Mouse (Mus musculus) hindbrain, embryonic 16.5 days (tissue): Measurements from ENCODE around the gene Zfp280c. TPM values are rescaled to one million over a fixed set of nuclear protein-coding genes. Genes with fewer than 3 reads are reported as not detected.

Experiments used
- ATAC-seq: fragments of 200-750 bp; cut with Nextera tagmentation; 2 replicates; pipeline ENCODE4 v1.8.0; 2017; ENCODE audit warnings: moderate TSS enrichment, moderate library complexity
- H3K27ac ChIP-seq: fragments of 300-500 bp; sonication (generic); 2 replicates; pipeline ENCODE4 v1.5.1; 2014; ENCODE audit warnings: low read depth, mild to moderate bottlenecking, control low read depth, low read length, moderate library complexity
- H3K27me3 ChIP-seq: fragments of 300-500 bp; sonication (generic); replicated peaks from 2 replicates; pipeline ENCODE4 v1.6.1; 2014; ENCODE audit warnings: low read length; ENCODE audit not compliant: control insufficient read depth, insufficient read depth
- H3K36me3 ChIP-seq: fragments of 300-500 bp; sonication (generic); 2 replicates; pipeline ENCODE4 v1.6.1; 2014; ENCODE audit warnings: mild to moderate bottlenecking, low read length, moderate library complexity, mixed read lengths; ENCODE audit not compliant: control insufficient read depth, insufficient read depth
- H3K4me1 ChIP-seq: fragments of 300-500 bp; sonication (generic); 2 replicates; pipeline ENCODE4 v1.6.1; 2014; ENCODE audit warnings: low read depth, low read length; ENCODE audit not compliant: control insufficient read depth, insufficient read depth
- H3K4me2 ChIP-seq: fragments of 300-500 bp; sonication (generic); 2 replicates; pipeline ENCODE4 v1.6.1; 2014; ENCODE audit warnings: mild to moderate bottlenecking, low read length, control low read depth, moderate library complexity
- H3K4me3 ChIP-seq: fragments of 300-500 bp; sonication (generic); 2 replicates; pipeline ENCODE4 v1.5.1; 2014; ENCODE audit warnings: mild to moderate bottlenecking, low read length, control low read depth, moderate library complexity
- H3K9ac ChIP-seq: fragments of 300-500 bp; sonication (generic); 2 replicates; pipeline ENCODE4 v1.6.1; 2014; ENCODE audit warnings: low read depth, mild to moderate bottlenecking, control low read depth, low read length, moderate library complexity
- H3K9me3 ChIP-seq: fragments of 300-500 bp; sonication (generic); 2 replicates; pipeline ENCODE4 v1.6.1; 2014; ENCODE audit warnings: mild to moderate bottlenecking, low read length, moderate library complexity; ENCODE audit not compliant: control insufficient read depth
- WGBS: fragments of 180-500 bp; shearing (Covaris S2); extraction: QIAGEN DNeasy Blood & Tissue Kit; methylation state at CpG from one replicate; pipeline ENCODE4 v1.1.7; 2014; 5-methylcytosine and 5-hydroxymethylcytosine counted together
- polyA plus RNA-seq: library from polyadenylated mRNA; unstranded; fragments of >200 nt; fragmentation: Nextera tagmentation; extraction: Ambion mirVana; gene quantifications from 2 replicates; pipeline ENCODE4 v1.2.1, GENCODE M21; 2015

Gene Zfp280c
- polyA plus RNA-seq, 1 experiment from 2014 or later = 7.2 TPM

DNA sequence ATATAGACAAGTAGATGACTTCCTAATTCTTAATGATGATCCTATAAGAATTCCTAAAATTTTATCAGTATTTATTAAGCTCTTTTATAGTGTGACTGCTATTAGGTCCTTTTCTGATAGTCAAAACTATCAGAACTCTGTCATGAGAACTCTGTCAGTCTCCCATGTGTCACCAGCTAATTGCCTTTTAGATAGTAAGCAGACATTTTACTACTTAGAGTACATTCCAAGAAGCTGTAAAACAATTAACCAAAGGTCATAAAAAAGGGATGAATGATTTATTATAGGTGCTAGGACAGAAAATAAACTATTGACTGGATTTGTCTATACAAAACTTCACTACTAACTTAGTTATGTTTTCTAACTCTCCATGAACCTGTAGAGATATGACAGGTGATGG, 11.0 kb downstream of the Zfp280c start:
- H3K27me3 ChIP-seq = no peaks in the 10 kb centered on the region
- H3K4me2 ChIP-seq = no peak overlapping the region
- ATAC-seq = no peak
- H3K9ac ChIP-seq = no peak overlapping the region
- no peak overlapping the region for H3K27ac ChIP-seq
- peaks cover 5% of the 10 kb centered on the region; the same call in 1 of the 2 replicates for H3K36me3 ChIP-seq
- H3K4me1 ChIP-seq = no peaks in the 10 kb centered on the region
- H3K4me3 ChIP-seq = no peak overlapping the region
- no peaks in the 10 kb centered on the region for H3K9me3 ChIP-seq

DNA sequence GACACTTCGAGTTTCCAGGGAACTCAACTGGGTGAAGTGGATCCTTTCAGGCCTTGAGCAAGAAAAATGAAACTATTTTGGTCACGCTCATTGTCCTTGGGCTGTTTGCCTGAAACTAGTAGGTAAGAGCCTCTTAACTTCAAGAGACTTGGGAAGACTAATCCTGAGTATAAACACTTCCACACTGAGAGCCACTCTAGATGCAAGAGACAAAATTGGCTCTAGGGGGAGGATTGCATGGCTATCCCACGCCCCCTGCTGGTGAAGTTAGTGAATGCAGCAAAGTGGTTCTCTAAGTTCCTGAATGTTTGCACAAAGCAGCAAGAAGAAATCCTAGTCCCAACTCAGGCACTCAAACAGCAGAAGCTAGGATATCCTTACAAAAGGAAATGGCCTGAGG, 62.1 kb downstream of the Zfp280c start:
- H3K27ac ChIP-seq = no peak overlapping the region
- ATAC-seq = peak; percentile 52; the same call in 1 of the 2 replicates
- 34% methylated on average over 3 of the region's 3 CpGs for WGBS
- no peaks in the 10 kb centered on the region for H3K27me3 ChIP-seq
- no peaks in the 10 kb centered on the region for H3K9me3 ChIP-seq
- H3K4me1 ChIP-seq = no peaks in the 10 kb centered on the region
- no peak overlapping the region for H3K9ac ChIP-seq
- no peak overlapping the region for H3K4me2 ChIP-seq
- H3K4me3 ChIP-seq = no peak overlapping the region
- H3K36me3 ChIP-seq = no peaks in the 10 kb centered on the region

- no peak for ATAC-seq
- H3K4me1 ChIP-seq = peaks cover 10% of the 10 kb centered on the region
- H3K4me2 ChIP-seq = no peak overlapping the region
- no peak overlapping the region for H3K4me3 ChIP-seq
- no peak overlapping the region for H3K9ac ChIP-seq
- H3K27ac ChIP-seq = no peak overlapping the region
- H3K9me3 ChIP-seq = no peaks in the 10 kb centered on the region
- no peaks in the 10 kb centered on the region for H3K36me3 ChIP-seq
- 79% methylated on average over 1 of the region's 3 CpGs for WGBS
- H3K27me3 ChIP-seq = no peaks in the 10 kb centered on the region
These were observed 67.9 kb downstream of the Zfp280c start for GRCm38 (mm10) chrX:48526435-48526834.

DNA sequence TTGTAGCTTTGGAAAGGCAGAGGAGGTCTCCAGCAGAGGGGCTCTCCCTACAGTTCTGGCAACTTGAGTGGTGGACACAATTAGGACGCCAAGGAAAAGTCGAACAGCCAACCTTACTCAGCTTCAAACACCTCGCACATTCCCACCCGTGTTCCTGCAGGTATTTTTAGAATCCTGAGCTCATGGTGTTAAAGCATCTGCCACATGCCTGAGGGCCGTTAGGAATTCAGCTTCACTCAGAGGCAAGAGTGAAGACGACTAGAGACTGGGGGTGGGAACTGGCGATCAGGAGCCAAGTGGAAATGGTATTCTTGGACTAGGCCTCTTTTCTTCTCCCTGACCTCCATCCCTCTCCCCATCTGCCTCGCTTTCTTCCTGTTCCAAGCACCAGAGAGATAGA, 68.4 kb downstream of the Zfp280c start:
- ATAC-seq = no peak
- H3K9ac ChIP-seq = no peak overlapping the region
- no peaks in the 10 kb centered on the region for H3K27me3 ChIP-seq
- no peak overlapping the region for H3K4me3 ChIP-seq
- WGBS = 68% methylated on average over 8 of the region's 8 CpGs
- no peaks in the 10 kb centered on the region for H3K36me3 ChIP-seq
- no peaks in the 10 kb centered on the region for H3K9me3 ChIP-seq
- H3K27ac ChIP-seq = no peak overlapping the region
- H3K4me1 ChIP-seq = peaks cover 11% of the 10 kb centered on the region
- H3K4me2 ChIP-seq = no peak overlapping the region

- no peak overlapping the region for H3K27ac ChIP-seq
- 69% methylated on average over 1 of the region's 1 CpGs for WGBS
- no peak overlapping the region for H3K4me2 ChIP-seq
- ATAC-seq = no peak
- no peaks in the 10 kb centered on the region for H3K36me3 ChIP-seq
- no peaks in the 10 kb centered on the region for H3K27me3 ChIP-seq
- H3K9me3 ChIP-seq = no peaks in the 10 kb centered on the region
- H3K9ac ChIP-seq = no peak overlapping the region
- peaks cover 11% of the 10 kb centered on the region for H3K4me1 ChIP-seq
- H3K4me3 ChIP-seq = no peak overlapping the region
These were observed 69.0 kb downstream of the Zfp280c start for GRCm38 (mm10) chrX:48525332-48525731.

- no peaks in the 10 kb centered on the region for H3K36me3 ChIP-seq
- no peaks in the 10 kb centered on the region for H3K9me3 ChIP-seq
- H3K4me1 ChIP-seq = peaks cover 11% of the 10 kb centered on the region
- no peak overlapping the region for H3K9ac ChIP-seq
- no peak overlapping the region for H3K4me3 ChIP-seq
- 57% methylated on average over 3 of the region's 3 CpGs for WGBS
- H3K27ac ChIP-seq = no peak overlapping the region
- H3K27me3 ChIP-seq = no peaks in the 10 kb centered on the region
- H3K4me2 ChIP-seq = peak overlapping the region; percentile 42
- ATAC-seq = no peak
These were observed 70.8 kb downstream of the Zfp280c start for GRCm38 (mm10) chrX:48523512-48523911.

DNA sequence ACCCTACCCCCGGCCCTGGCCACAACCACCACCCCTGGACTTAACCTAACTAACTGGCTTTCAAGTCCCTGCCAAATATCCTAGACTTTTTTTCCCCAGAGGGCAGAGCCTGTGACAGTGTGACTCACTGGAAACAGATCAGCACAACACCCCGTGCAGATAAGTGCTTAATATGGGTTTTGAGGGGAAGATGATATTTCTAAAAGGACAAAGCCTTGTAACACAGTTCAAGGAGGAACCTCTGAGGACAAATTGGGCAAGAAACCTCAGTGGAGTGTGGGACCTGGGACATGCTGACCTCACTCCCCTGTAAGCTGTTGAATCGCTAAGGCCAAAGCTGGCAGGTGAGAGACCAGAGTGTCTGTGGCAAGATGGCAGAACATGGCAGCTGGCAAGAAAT, 72.7 kb downstream of the Zfp280c start:
- ATAC-seq = no peak
- peaks cover 11% of the 10 kb centered on the region for H3K4me1 ChIP-seq
- H3K27ac ChIP-seq = no peak overlapping the region
- peak overlapping the region; percentile 65 for H3K4me2 ChIP-seq
- H3K4me3 ChIP-seq = peak overlapping the region; percentile 4; the same call in 1 of the 2 replicates
- no peaks in the 10 kb centered on the region for H3K36me3 ChIP-seq
- no peaks in the 10 kb centered on the region for H3K27me3 ChIP-seq
- no peak overlapping the region for H3K9ac ChIP-seq
- WGBS = 85% methylated on average over 3 of the region's 3 CpGs
- H3K9me3 ChIP-seq = no peaks in the 10 kb centered on the region

- H3K4me3 ChIP-seq = peak overlapping the region; percentile 53
- ATAC-seq = no peak
- 23% methylated on average over 20 of the region's 20 CpGs for WGBS
These were observed 74.7 kb downstream of the Zfp280c start for GRCm38 (mm10) chrX:48519549-48520085.

GRCm38 (mm10) chrX:48518808-48519548, 75.3 kb downstream of the Zfp280c start, which contains the start of gene Rab33a:
TSS of gene Rab33a (plus strand) at chrX:48519285.
- no peaks in the 10 kb centered on the region for H3K9me3 ChIP-seq
- no peaks in the 10 kb centered on the region for H3K27me3 ChIP-seq
- H3K9ac ChIP-seq = peak within 1 kb of the TSS; percentile 74
- H3K36me3 ChIP-seq = no peaks in the 10 kb centered on the region
- peaks cover 11% of the 10 kb centered on the region for H3K4me1 ChIP-seq
- H3K27ac ChIP-seq = peak within 1 kb of the TSS; percentile 91
- H3K4me2 ChIP-seq = peak within 1 kb of the TSS; percentile 65
- ATAC-seq = peak; percentile 72
- peak within 1 kb of the TSS; percentile 53 for H3K4me3 ChIP-seq
- 37% methylated on average over 27 of the region's 33 CpGs for WGBS

More at GRCm38 (mm10) chrX:48519549-48520085, 74.7 kb downstream of the Zfp280c start:
- no peaks in the 10 kb centered on the region for H3K9me3 ChIP-seq
- H3K9ac ChIP-seq = peak overlapping the region; percentile 74
- H3K27me3 ChIP-seq = no peaks in the 10 kb centered on the region
- H3K36me3 ChIP-seq = no peaks in the 10 kb centered on the region
- H3K27ac ChIP-seq = peak overlapping the region; percentile 91
- H3K4me1 ChIP-seq = peaks cover 11% of the 10 kb centered on the region
- H3K4me2 ChIP-seq = peak overlapping the region; percentile 65
